In the genomic region with DNA sequence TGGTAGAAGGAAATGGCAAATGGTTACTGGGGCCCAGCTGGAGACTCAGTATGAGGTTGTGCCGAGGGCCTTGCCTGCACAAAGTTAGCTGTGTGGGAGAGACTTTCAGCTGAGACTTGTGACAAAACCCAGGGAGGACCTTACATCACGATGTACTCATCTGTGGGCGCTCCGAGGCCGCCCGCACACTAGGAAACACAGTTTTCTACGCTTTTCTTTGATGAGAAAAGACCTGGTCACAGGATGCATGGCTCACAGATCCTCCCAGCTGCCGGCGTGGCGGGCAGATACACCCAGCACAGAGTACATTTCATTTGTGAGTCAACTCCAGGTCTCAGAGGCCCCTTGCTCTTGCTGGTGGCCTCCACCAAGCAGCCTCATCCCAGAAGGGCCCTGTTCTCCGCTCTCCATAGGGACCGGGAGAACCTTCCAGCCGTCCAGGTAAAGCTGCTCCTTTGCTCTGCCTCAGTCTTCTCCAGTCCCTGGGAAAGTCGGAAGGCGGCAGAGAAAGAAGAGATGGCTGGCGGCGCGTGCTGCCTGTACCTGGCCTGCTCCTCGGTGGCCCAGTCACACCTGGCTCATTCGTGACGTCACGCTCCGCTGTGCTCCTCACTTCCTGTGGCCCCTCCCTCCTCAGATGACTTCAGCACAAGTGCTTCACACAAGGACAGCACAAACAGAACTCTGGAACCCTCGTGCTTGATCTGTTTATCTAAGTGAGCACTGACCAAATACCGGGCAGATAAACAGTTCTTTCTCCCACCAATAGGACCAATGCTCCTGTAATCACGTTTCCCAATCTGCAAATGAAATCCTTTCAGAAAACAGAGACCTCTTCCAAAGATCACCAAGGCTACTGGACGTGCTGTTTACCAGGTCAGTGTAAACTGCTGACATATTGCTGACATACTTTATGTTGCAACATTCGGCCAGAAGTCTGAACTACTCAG, we compare ENCODE assay signal across 9 mouse cellular contexts. TPM values are rescaled to one million over a fixed set of nuclear protein-coding genes. Genes with fewer than 3 reads are reported as not detected.
DNase-seq lines count a peak whose midpoint lies in the region; ATAC-seq and TF ChIP-seq lines count a peak whose summit lies in the region.
"Had no signal": no experiment of that assay in that cellular context is flagged by ENCODE, and none has a peak within 500 bp of the region (broad histone marks: within the 10 kb centered on the region; RNA-seq: fewer than 3 reads in every experiment).

No protein-coding gene starts in this region.

- no peak for TF ChIP-seq CTCF in liver, embryonic 14.5 days (IDR thresholded peaks at IDR 0.05; ENCODE audit: low read depth)
- no peak for TF ChIP-seq CTCF in spleen, adult 2 months (IDR thresholded peaks at IDR 0.05; ENCODE audit: extremely low read depth, insufficient read depth, insufficient read length, insufficient replicate concordance)

- H3K36me3 ChIP-seq in liver, embryonic 14.5 days (replicated peaks; ENCODE audit: control insufficient read depth, insufficient read depth, low read depth) = no peaks in the 10 kb centered on the region
- H3K36me3 ChIP-seq in spleen, adult 2 months (ENCODE audit: control insufficient read depth, insufficient read depth, low read length) = no peaks in the 10 kb centered on the region
- no peaks in the 10 kb centered on the region for H3K36me3 ChIP-seq in forebrain, embryonic 12.5 days (replicated peaks)
- no peaks in the 10 kb centered on the region for H3K36me3 ChIP-seq in forebrain, embryonic 13.5 days (ENCODE audit: poor library complexity, severe bottlenecking)
- H3K36me3 ChIP-seq: limb, embryonic 13.5 days had no signal

- H3K4me2 ChIP-seq in liver, embryonic 14.5 days (ENCODE audit: low read depth) = no peak overlapping the region
- H3K4me2 ChIP-seq in forebrain, embryonic 12.5 days = no peak overlapping the region
- H3K4me2 ChIP-seq in forebrain, embryonic 13.5 days = no peak overlapping the region
- H3K4me2 ChIP-seq: limb, embryonic 13.5 days had no signal

- peak overlapping the region; percentile 37; the same call in 1 of the 2 replicates for H3K27ac ChIP-seq in liver, embryonic 14.5 days
- peak overlapping the region; percentile 84 for H3K27ac ChIP-seq in spleen, adult 2 months (ENCODE audit: insufficient read depth, low read length)
- no peak overlapping the region for H3K27ac ChIP-seq in forebrain, embryonic 12.5 days
- no peak overlapping the region for H3K27ac ChIP-seq in forebrain, embryonic 13.5 days
- H3K27ac ChIP-seq: limb, embryonic 13.5 days had no signal

- H3K4me3 ChIP-seq in liver, embryonic 14.5 days (ENCODE audit: insufficient read depth in 1 of 2, low read depth in 2 of 2, low read length in 2 of 2) = no peak overlapping the region
- H3K4me3 ChIP-seq in spleen, adult 2 months (ENCODE audit: extremely low read depth, insufficient read depth, insufficient read length) = peak overlapping the region; percentile 19; the same call in 1 of the 2 replicates
- H3K4me3 ChIP-seq in forebrain, embryonic 12.5 days (replicated peaks) = no peak overlapping the region
- no peak overlapping the region for H3K4me3 ChIP-seq in forebrain, embryonic 13.5 days
- H3K4me3 ChIP-seq: limb, embryonic 13.5 days had no signal

- DNase-seq in adrenal gland, postnatal 10 days = peak; percentile 36
- no peak for DNase-seq in adrenal gland, adult 18-20 months (ENCODE audit: low spot score in 2 of 2)
- DNase-seq in ZHBTc4 (ENCODE audit: low read depth, low spot score) = peak; percentile 69
- DNase-seq in liver, embryonic 14.5 days (ENCODE audit: low read depth in 3 of 3, low spot score in 3 of 3) = peak; percentile 29 to 35 (median 32)
- DNase-seq in spleen, adult 2 months (ENCODE audit: low read depth in 1 of 2, low spot score in 2 of 2) = peak; percentile 66 to 76

- no peaks in the 10 kb centered on the region for H3K27me3 ChIP-seq in liver, embryonic 14.5 days (ENCODE audit: control insufficient read depth, insufficient read depth, low read length)
- no peaks in the 10 kb centered on the region for H3K27me3 ChIP-seq in spleen, adult 2 months (ENCODE audit: control insufficient read depth, insufficient read depth, low read length)
- H3K27me3 ChIP-seq in forebrain, embryonic 12.5 days = no peaks in the 10 kb centered on the region
- H3K27me3 ChIP-seq in forebrain, embryonic 13.5 days = no peaks in the 10 kb centered on the region
- H3K27me3 ChIP-seq: limb, embryonic 13.5 days had no signal

- H3K4me1 ChIP-seq in liver, embryonic 14.5 days (replicated peaks; ENCODE audit: control insufficient read depth in 2 of 2, insufficient read depth in 2 of 2, low read length in 1 of 2) = peaks cover 13 to 34% of the 10 kb centered on the region in 2 experiments
- H3K4me1 ChIP-seq in spleen, adult 2 months (ENCODE audit: control insufficient read depth, insufficient read depth, insufficient read length) = peaks cover 17% of the 10 kb centered on the region
- peaks cover 23% of the 10 kb centered on the region for H3K4me1 ChIP-seq in forebrain, embryonic 12.5 days
- H3K4me1 ChIP-seq in forebrain, embryonic 13.5 days = peaks cover 16% of the 10 kb centered on the region

- WGBS in liver, embryonic 14.5 days (ENCODE audit: insufficient replicate concordance) = 54% methylated on average over 28 of the region's 28 CpGs
- WGBS in spleen, adult 2 months = 46% methylated on average over 28 of the region's 28 CpGs
- 91% methylated on average over 27 of the region's 28 CpGs for WGBS in forebrain, embryonic 12.5 days
- WGBS in forebrain, embryonic 13.5 days = 90% methylated on average over 28 of the region's 28 CpGs

- no peaks in the 10 kb centered on the region for H3K9me3 ChIP-seq in liver, embryonic 14.5 days (ENCODE audit: control insufficient read depth, low read length)
- H3K9me3 ChIP-seq in forebrain, embryonic 12.5 days = no peaks in the 10 kb centered on the region
- no peaks in the 10 kb centered on the region for H3K9me3 ChIP-seq in forebrain, embryonic 13.5 days (replicated peaks)
- H3K9me3 ChIP-seq: limb, embryonic 13.5 days had no signal

- 0 out of 2 replicates have a peak, but pooled peaks have one; percentile 18 for TF ChIP-seq EP300 in liver, embryonic 14.5 days (IDR thresholded peaks at IDR 0.05; ENCODE audit: low read depth)

- H3K9ac ChIP-seq in liver, embryonic 14.5 days (replicated peaks) = no peak overlapping the region
- H3K9ac ChIP-seq in forebrain, embryonic 12.5 days = no peak overlapping the region
- no peak overlapping the region for H3K9ac ChIP-seq in forebrain, embryonic 13.5 days
- H3K9ac ChIP-seq: limb, embryonic 13.5 days had no signal

- ATAC-seq in liver, embryonic 14.5 days (ENCODE audit: insufficient read depth) = peak; percentile 80
- ATAC-seq in erythroid progenitor cell, adult 5-6 weeks (replicated peaks; ENCODE audit: low FRiP score, poor library complexity, severe bottlenecking) = no peak
- no peak for ATAC-seq in forebrain, embryonic 12.5 days (ENCODE audit: low FRiP score)
- ATAC-seq in forebrain, embryonic 13.5 days = no peak

- TF ChIP-seq POLR2A in spleen, adult 2 months (IDR thresholded peaks at IDR 0.05; ENCODE audit: low read depth, low read length) = no peak

RNA-seq across cellular contexts. Expression of gene Ifnk, which starts 55.4 kb away (rescaled TPM):
- not detected for total RNA-seq in adrenal gland, postnatal 10 days (2021)
- not detected for total RNA-seq in adrenal gland, adult 18-20 months (2021)
- polyA plus RNA-seq in liver, embryonic 14.5 days (2012; rRNA removed) = not detected in 2 replicates
- not detected in 2 replicates for polyA plus RNA-seq in liver, embryonic 14.5 days (2014; fragmentation: Nextera tagmentation; extraction: Ambion mirVana)
- not detected in 2 replicates for polyA plus RNA-seq in spleen, adult 2 months (2012; rRNA removed)
- total RNA-seq in erythroid progenitor cell, adult 5-6 weeks (2015; ENCODE audit: low replicate concordance) = not detected in 2 replicates
- not detected in 2 replicates for total RNA-seq in erythroid progenitor cell, adult 5-6 weeks (2017; ENCODE audit: low replicate concordance)
- 0.35 and 0.41 TPM in 2 replicates for polyA plus RNA-seq in forebrain, embryonic 12.5 days (2016; fragmentation: Nextera tagmentation; extraction: Ambion mirVana)
- polyA plus RNA-seq in forebrain, embryonic 13.5 days (2015; fragmentation: Nextera tagmentation; extraction: Ambion mirVana) = 0.30 TPM in 1 of 2 replicates, not detected in the other

Comparison
In these comparisons a context has a peak if more than half of its experiments do, and no peak if none do; other contexts are left out.
1. DNase-seq: peak in adrenal gland, postnatal 10 days (single experiment), ZHBTc4 (single experiment), liver, embryonic 14.5 days (3 of 3) and spleen, adult 2 months (2 of 2); none in adrenal gland, adult 18-20 months (0 of 2).
2. H3K27ac ChIP-seq: peak in liver, embryonic 14.5 days (single experiment) and spleen, adult 2 months (single experiment); none in forebrain, embryonic 12.5 days (single experiment) and forebrain, embryonic 13.5 days (single experiment).